Mouse (Mus musculus) thymus, adult 2 months (tissue): ENCODE measurements around the gene Fgf10. TPM values are rescaled to one million over a fixed set of nuclear protein-coding genes. Genes with fewer than 3 reads are reported as not detected.

Experiments
- DNase-seq: peaks from one replicate; pipeline ENCODE4 v3.0.0; 2021
- H3K27ac ChIP-seq: fragments of 200-500 bp; 2 replicates; pipeline ENCODE4 v1.5.1; 2012; ENCODE audit warnings: low read length, control low read depth; ENCODE audit not compliant: control insufficient read depth, insufficient read depth
- H3K27me3 ChIP-seq: fragments of 200-500 bp; 2 replicates; pipeline ENCODE4 v1.6.1; 2012; ENCODE audit warnings: mild to moderate bottlenecking, low read length, moderate library complexity, mixed read lengths; ENCODE audit not compliant: control insufficient read depth, insufficient read depth
- H3K36me3 ChIP-seq: fragments of 200-500 bp; 2 replicates; pipeline ENCODE4 v1.6.1; 2012; ENCODE audit warnings: mild to moderate bottlenecking, low read length, moderate library complexity; ENCODE audit not compliant: control insufficient read depth, insufficient read depth
- H3K4me1 ChIP-seq: fragments of 200-500 bp; replicated peaks from 2 replicates; pipeline ENCODE4 v1.6.1; 2012; ENCODE audit warnings: low read length; ENCODE audit not compliant: control insufficient read depth, insufficient read depth
- H3K4me3 ChIP-seq: fragments of 200-500 bp; 2 replicates; pipeline ENCODE4 v1.5.1; 2012; ENCODE audit warnings: mild to moderate bottlenecking, low read length, control low read depth, moderate library complexity; ENCODE audit not compliant: control insufficient read depth, insufficient read depth
- CTCF ChIP-seq: fragments of 200-500 bp; IDR thresholded peaks from 2 replicates; pipeline ENCODE4 v1.5.1; 2012; ENCODE audit warnings: mild to moderate bottlenecking, control low read depth, low read length, moderate library complexity, borderline replicate concordance; ENCODE audit not compliant: control insufficient read depth, poor library complexity, insufficient read depth; ENCODE audit errors: extremely low read depth
- POLR2A ChIP-seq: fragments of 200-500 bp; IDR thresholded peaks from 2 replicates; pipeline ENCODE4 v1.6.1; 2012; ENCODE audit warnings: mild to moderate bottlenecking, low read length, control low read depth, moderate library complexity; ENCODE audit not compliant: control insufficient read depth, poor library complexity, insufficient read depth; ENCODE audit errors: extremely low read depth
- WGBS: fragments of 180-500 bp; shearing (Covaris S2); methylation state at CpG from one replicate; pipeline ENCODE4 v1.1.7; 2018; 5-methylcytosine and 5-hydroxymethylcytosine counted together
- polyA plus RNA-seq: library from polyadenylated mRNA; depleted of rRNA; stranded (reverse); fragments of >200 nt; gene quantifications from 2 replicates; pipeline ENCODE4 v1.2.3, GENCODE M21; 2012; rRNA removed

Fgf10 gene
- 0.41 and 0.59 TPM in 2 replicates for polyA plus RNA-seq

DNA sequence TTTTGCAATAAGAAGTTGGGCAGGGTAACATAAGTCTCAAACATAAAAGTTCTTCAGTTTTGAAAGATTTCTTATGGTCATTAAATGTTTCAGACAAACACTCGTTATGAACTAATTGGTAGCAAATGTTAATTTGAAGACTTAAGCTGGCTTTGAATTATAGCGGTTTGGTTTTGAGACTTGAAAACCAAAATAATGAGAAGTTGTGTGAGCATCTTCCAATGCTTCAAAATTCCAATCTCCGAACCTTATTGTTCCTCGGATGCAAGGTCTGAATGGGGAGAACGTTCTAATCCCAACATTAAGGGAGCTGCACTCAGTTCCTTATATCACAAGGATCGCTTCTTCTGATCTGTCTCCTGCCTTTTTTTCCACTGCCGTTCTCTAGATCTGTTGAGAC, at the start of gene Fgf10:
TSS of gene Fgf10 (plus strand) at position 301 of the 400 bp plus-strand sequence.
- no peak for TF ChIP-seq POLR2A
- no peak for TF ChIP-seq CTCF
- no peaks in the 10 kb centered on the region for H3K4me1 ChIP-seq
- 94% methylated on average over 7 of the region's 7 CpGs for WGBS

GRCm38 (mm10) chr13:118629661-118630428, 39.7 kb upstream of the Fgf10 start:
- Histone ChIP-seq H3K27me3 (no peaks in the 10 kb centered on the region), H3K27ac (no peak overlapping the region), H3K4me1 (no peaks in the 10 kb centered on the region), H3K4me3 (no peak overlapping the region), H3K36me3 (no peaks in the 10 kb centered on the region)
- no peak for DNase-seq
- no peak for TF ChIP-seq CTCF
- WGBS = 82% methylated on average over 3 of the region's 3 CpGs

More for the DNA sequence above, at the start of gene Fgf10:
- H3K4me3 ChIP-seq = no peak within 1 kb of the TSS
- H3K27ac ChIP-seq = no peak within 1 kb of the TSS
- DNase-seq = no peak
- H3K27me3 ChIP-seq = no peaks in the 10 kb centered on the region
- H3K36me3 ChIP-seq = no peaks in the 10 kb centered on the region

DNA sequence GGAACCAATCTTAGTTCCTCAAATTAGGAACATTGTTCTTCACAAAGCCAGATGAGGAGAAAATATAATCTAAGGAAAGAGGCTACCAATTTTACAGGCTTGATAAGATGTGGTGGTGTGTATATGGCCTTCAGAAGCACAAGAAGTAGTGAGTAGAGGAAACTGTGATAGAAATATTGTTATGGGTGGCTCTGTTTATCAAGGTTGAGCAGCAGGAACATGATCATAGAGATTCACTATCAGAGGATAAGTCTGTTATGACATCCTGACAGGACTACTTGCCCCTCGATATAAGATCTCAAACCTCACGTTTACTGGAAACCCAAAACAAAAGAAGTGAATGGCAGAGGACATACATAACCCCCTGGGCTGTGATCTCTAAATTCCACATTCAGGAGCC, 38.1 kb upstream of the Fgf10 start:
- no peaks in the 10 kb centered on the region for H3K27me3 ChIP-seq
- no peaks in the 10 kb centered on the region for H3K36me3 ChIP-seq
- no peak for DNase-seq
- 89% methylated on average over 2 of the region's 2 CpGs for WGBS
- TF ChIP-seq CTCF (no peak), POLR2A (no peak)
- no peaks in the 10 kb centered on the region for H3K4me1 ChIP-seq
- H3K4me3 ChIP-seq = no peak overlapping the region
- no peak overlapping the region for H3K27ac ChIP-seq

- 98% methylated on average over 5 of the region's 5 CpGs for WGBS
- Histone ChIP-seq H3K27me3 (no peaks in the 10 kb centered on the region), H3K4me3 (no peak overlapping the region), H3K36me3 (no peaks in the 10 kb centered on the region), H3K4me1 (no peaks in the 10 kb centered on the region), H3K27ac (no peak overlapping the region)
- TF ChIP-seq CTCF = no peak
- no peak for TF ChIP-seq POLR2A
- DNase-seq = no peak
Measured at GRCm38 (mm10) chr13:118636047-118636446, 33.5 kb upstream of the Fgf10 start.

- Histone ChIP-seq H3K36me3 (no peaks in the 10 kb centered on the region), H3K4me3 (no peak overlapping the region), H3K4me1 (no peaks in the 10 kb centered on the region), H3K27me3 (no peaks in the 10 kb centered on the region), H3K27ac (no peak overlapping the region)
- DNase-seq = no peak
- 98% methylated on average over 3 of the region's 3 CpGs for WGBS
- TF ChIP-seq CTCF (no peak), POLR2A (no peak)
Measured at GRCm38 (mm10) chr13:118642585-118642984, 27.0 kb upstream of the Fgf10 start.

DNA sequence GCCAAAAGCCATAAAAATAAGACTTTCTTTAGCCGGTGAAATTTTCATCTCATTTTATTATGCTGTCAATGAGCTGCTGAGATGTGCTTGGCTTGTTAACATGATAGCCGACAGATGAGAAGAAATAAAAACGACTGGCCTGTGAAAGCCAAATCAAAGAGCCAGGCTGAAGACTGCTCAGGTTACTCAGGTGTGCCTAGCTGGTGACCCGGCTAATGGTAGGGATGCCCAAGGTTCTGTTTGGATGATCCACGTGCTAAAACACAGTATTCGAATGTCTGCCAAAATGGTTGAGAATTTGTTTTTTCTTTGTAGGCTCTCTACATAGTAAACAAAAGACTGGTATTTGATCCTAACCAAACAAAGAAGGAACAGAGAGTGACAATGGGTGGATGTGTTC, 26.5 kb upstream of the Fgf10 start:
- no peak overlapping the region for H3K27ac ChIP-seq
- no peak overlapping the region for H3K4me3 ChIP-seq
- no peaks in the 10 kb centered on the region for H3K27me3 ChIP-seq
- H3K36me3 ChIP-seq = no peaks in the 10 kb centered on the region
- TF ChIP-seq CTCF = no peak
- TF ChIP-seq POLR2A = no peak
- no peak for DNase-seq
- WGBS = 86% methylated on average over 6 of the region's 6 CpGs
- no peaks in the 10 kb centered on the region for H3K4me1 ChIP-seq

DNA sequence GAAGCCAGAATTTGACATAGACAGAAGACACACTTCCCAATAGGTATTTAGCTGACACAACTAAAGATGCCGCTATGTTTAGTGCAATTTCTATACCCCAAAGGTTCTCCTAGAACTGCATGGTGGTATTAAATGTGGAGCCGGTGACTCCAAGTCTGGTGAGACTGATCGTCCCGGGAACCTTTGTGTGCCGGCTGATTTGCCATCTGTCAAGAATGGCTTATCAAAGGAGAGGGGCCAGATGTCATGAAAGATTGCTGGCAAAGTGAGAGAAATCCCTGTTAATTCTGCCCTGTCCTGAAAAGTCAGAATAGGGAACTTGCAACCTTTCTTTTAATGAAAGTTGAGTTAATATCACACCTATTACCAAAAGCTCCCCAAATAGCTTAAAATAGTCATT, 12.6 kb upstream of the Fgf10 start:
- DNase-seq = no peak
- Histone ChIP-seq H3K27ac (no peak overlapping the region), H3K27me3 (no peaks in the 10 kb centered on the region), H3K4me3 (no peak overlapping the region), H3K4me1 (no peaks in the 10 kb centered on the region), H3K36me3 (no peaks in the 10 kb centered on the region)
- no peak for TF ChIP-seq CTCF
- no peak for TF ChIP-seq POLR2A
- 96% methylated on average over 5 of the region's 5 CpGs for WGBS

DNA sequence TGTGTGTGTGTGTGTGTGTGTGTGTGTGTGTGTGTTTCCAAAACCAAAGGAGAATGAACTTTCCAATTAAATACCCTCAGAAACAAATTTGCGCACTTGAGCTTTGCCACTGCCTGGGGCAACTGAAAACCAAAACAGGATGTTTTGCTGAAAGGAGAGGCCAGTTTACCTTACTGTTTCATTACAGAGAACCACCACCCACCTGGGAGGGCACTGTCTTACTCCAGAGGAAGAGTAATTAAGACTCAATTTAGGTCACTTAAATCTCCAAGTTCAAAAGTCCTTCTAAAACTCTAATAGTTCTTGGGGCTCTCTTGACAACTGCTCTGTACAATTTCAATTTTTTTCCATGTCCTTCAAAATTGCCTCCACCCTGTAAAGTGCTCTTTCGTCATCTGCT, 11.6 kb upstream of the Fgf10 start:
- H3K4me3 ChIP-seq = no peak overlapping the region
- no peak overlapping the region for H3K27ac ChIP-seq
- WGBS = 95% methylated on average over 2 of the region's 2 CpGs
- H3K4me1 ChIP-seq = no peaks in the 10 kb centered on the region
- TF ChIP-seq CTCF = no peak
- TF ChIP-seq POLR2A = no peak
- no peaks in the 10 kb centered on the region for H3K27me3 ChIP-seq
- no peaks in the 10 kb centered on the region for H3K36me3 ChIP-seq
- DNase-seq = no peak
